ENCODE assay signal across 9 mouse cellular contexts in the genomic region with DNA sequence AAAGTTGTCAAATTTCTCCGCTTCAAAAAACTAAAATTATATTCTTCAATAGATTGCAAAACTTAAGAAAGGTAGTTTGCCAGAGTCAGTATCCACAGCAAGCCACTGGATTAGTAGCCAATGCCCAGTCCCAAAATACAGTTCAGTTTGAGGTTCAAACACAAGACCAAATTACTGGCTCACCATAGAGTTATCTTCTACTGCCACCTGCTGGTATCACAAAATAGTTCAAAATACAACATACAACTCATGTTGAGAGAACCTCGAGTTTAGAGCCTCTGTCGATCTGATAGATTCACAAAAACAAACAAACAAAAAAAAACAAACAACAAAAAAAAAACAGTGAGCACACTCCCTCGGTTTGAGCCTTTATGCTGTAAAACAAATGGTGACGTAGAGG. TPM values are rescaled to one million over a fixed set of nuclear protein-coding genes. Genes with fewer than 3 reads are reported as not detected.
DNase-seq lines count a peak whose midpoint lies in the region; ATAC-seq and TF ChIP-seq lines count a peak whose summit lies in the region.
"Had no signal": no experiment of that assay in that cellular context is flagged by ENCODE, and none has a peak within 500 bp of the region (broad histone marks: within the 10 kb centered on the region; RNA-seq: fewer than 3 reads in every experiment).

No protein-coding gene starts in this region.

- H3K4me1 ChIP-seq in limb, embryonic 14.5 days (ENCODE audit: control insufficient read depth, insufficient read depth, low read length): no peaks in the 10 kb centered on the region
- no peaks in the 10 kb centered on the region for H3K4me1 ChIP-seq in limb, embryonic 10.5 days
- no peaks in the 10 kb centered on the region for H3K4me1 ChIP-seq in forebrain, embryonic 16.5 days (replicated peaks; ENCODE audit: control insufficient read depth, insufficient read depth, low read length)

- no peak for DNase-seq in frontal cortex, postnatal 14 days (ENCODE audit: low spot score in 2 of 2)
- DNase-seq in limb, embryonic 14.5 days (ENCODE audit: low spot score): peak; percentile 66
- no peak for DNase-seq in limb, embryonic 10.5 days (ENCODE audit: low spot score)
- peak; percentile 37 for DNase-seq in MEL-GATA-1-ER (ENCODE audit: extremely low read depth, low read depth)
- peak; percentile 25 for DNase-seq in large intestine, adult 2 months (ENCODE audit: low read depth, low spot score)
- DNase-seq in yolk sac, embryonic 10.5 days (ENCODE audit: low spot score): no peak
- DNase-seq: adrenal gland, postnatal 14 days had no signal

- H3K27me3 ChIP-seq in limb, embryonic 14.5 days (ENCODE audit: control insufficient read depth, insufficient read depth, low read length): no peaks in the 10 kb centered on the region
- no peaks in the 10 kb centered on the region for H3K27me3 ChIP-seq in limb, embryonic 10.5 days (ENCODE audit: low read depth, poor library complexity, severe bottlenecking)
- H3K27me3 ChIP-seq in forebrain, embryonic 16.5 days (replicated peaks; ENCODE audit: control insufficient read depth, insufficient read depth, low read length): no peaks in the 10 kb centered on the region

- H3K9ac ChIP-seq in limb, embryonic 14.5 days (ENCODE audit: low read depth, low read length, severe bottlenecking): no peak overlapping the region
- no peak overlapping the region for H3K9ac ChIP-seq in forebrain, embryonic 16.5 days (replicated peaks; ENCODE audit: low read depth, low read length)

- peak; percentile 57; the same call in 1 of the 2 replicates for ATAC-seq in frontal cortex, adult (ENCODE audit: low TSS enrichment)
- ATAC-seq in limb, embryonic 14.5 days (ENCODE audit: low FRiP score, low read depth): no peak
- ATAC-seq in forebrain, embryonic 16.5 days: no peak

- no peaks in the 10 kb centered on the region for H3K9me3 ChIP-seq in limb, embryonic 14.5 days (ENCODE audit: control insufficient read depth, low read length)
- no peaks in the 10 kb centered on the region for H3K9me3 ChIP-seq in limb, embryonic 10.5 days (replicated peaks)
- no peaks in the 10 kb centered on the region for H3K9me3 ChIP-seq in forebrain, embryonic 16.5 days (ENCODE audit: control insufficient read depth, low read length)

- H3K4me2 ChIP-seq in limb, embryonic 14.5 days (replicated peaks; ENCODE audit: low read depth, low read length, severe bottlenecking): no peak overlapping the region
- no peak overlapping the region for H3K4me2 ChIP-seq in forebrain, embryonic 16.5 days (ENCODE audit: low read length)

- no peak for TF ChIP-seq POLR2A in limb, embryonic 14.5 days (IDR thresholded peaks at IDR 0.05; ENCODE audit: borderline replicate concordance, extremely low read depth, insufficient read depth, insufficient read length)

- H3K36me3 ChIP-seq in limb, embryonic 14.5 days (ENCODE audit: control insufficient read depth, insufficient read depth, low read length): no peaks in the 10 kb centered on the region
- H3K36me3 ChIP-seq in limb, embryonic 10.5 days: no peaks in the 10 kb centered on the region
- H3K36me3 ChIP-seq in forebrain, embryonic 16.5 days (ENCODE audit: control insufficient read depth, insufficient read depth): no peaks in the 10 kb centered on the region

- H3K4me3 ChIP-seq in limb, embryonic 14.5 days (replicated peaks; ENCODE audit: low read length): no peak overlapping the region
- H3K4me3 ChIP-seq in limb, embryonic 10.5 days: no peak overlapping the region
- H3K4me3 ChIP-seq in forebrain, embryonic 16.5 days (replicated peaks; ENCODE audit: low read length): no peak overlapping the region

- 54% methylated on average over 5 of the region's 5 CpGs for WGBS in limb, embryonic 14.5 days
- 61% methylated on average over 5 of the region's 5 CpGs for WGBS in limb, embryonic 10.5 days
- WGBS in large intestine, adult 2 months: 41% methylated on average over 5 of the region's 5 CpGs
- 61% methylated on average over 5 of the region's 5 CpGs for WGBS in forebrain, embryonic 16.5 days

- no peak overlapping the region for H3K27ac ChIP-seq in limb, embryonic 14.5 days (replicated peaks; ENCODE audit: low read depth, low read length)
- no peak overlapping the region for H3K27ac ChIP-seq in limb, embryonic 10.5 days
- no peak overlapping the region for H3K27ac ChIP-seq in forebrain, embryonic 16.5 days (ENCODE audit: low read length)

RNA-seq across cellular contexts. Expression of gene Lmbr1, which starts 42.4 kb away (rescaled TPM):
- 5.9 and 6.1 TPM in 2 replicates for polyA plus RNA-seq in limb, embryonic 14.5 days (2012; rRNA removed)
- 10.3 and 10.4 TPM in 2 replicates for polyA plus RNA-seq in limb, embryonic 14.5 days (2014; fragmentation: Nextera tagmentation; extraction: Ambion mirVana)
- 7.0 and 7.4 TPM in 2 replicates for polyA plus RNA-seq in limb, embryonic 10.5 days (2016; fragmentation: Nextera tagmentation; extraction: Ambion mirVana)
- 2.1 and 3.2 TPM in 2 replicates for polyA plus RNA-seq in large intestine, adult 2 months (2012; rRNA removed)
- polyA plus RNA-seq in forebrain, embryonic 16.5 days (2015; fragmentation: Nextera tagmentation; extraction: Ambion mirVana): 30.7 and 31.5 TPM in 2 replicates

Comparison
In these comparisons a context has a peak if more than half of its experiments do, and no peak if none do; other contexts are left out.
1. DNase-seq: peak in limb, embryonic 14.5 days (single experiment), MEL-GATA-1-ER (single experiment) and large intestine, adult 2 months (single experiment); none in frontal cortex, postnatal 14 days (0 of 2), limb, embryonic 10.5 days (single experiment) and yolk sac, embryonic 10.5 days (single experiment).